Mouse (Mus musculus): ENCODE results near the gene Map1lc3b.
A peak's percentile ranks its signal among the peaks of the same experiment; 100 is the strongest.

Map1lc3b gene

GRCm38 (mm10) chr8:121590203-121591177 lies at the start of gene Map1lc3b:
Gene Map1lc3b (plus strand): TSS chr8:121590361.
- peak; percentile 95 to 97 for DNase-seq (ENCODE audit: low spot score in 2 of 2)

- no peak for DNase-seq (ENCODE audit: low spot score in 2 of 2)
Observed at GRCm38 (mm10) chr8:121541862-121542261, 48.3 kb upstream of the Map1lc3b start.

GRCm38 (mm10) chr8:121542901-121543300 lies 47.3 kb upstream of the Map1lc3b start:
- DNase-seq (ENCODE audit: low spot score in 2 of 2): no peak

GRCm38 (mm10) chr8:121544276-121544785 lies 45.8 kb upstream of the Map1lc3b start, which contains the start of gene 1700018B08Rik:
Gene 1700018B08Rik (minus strand): TSS chr8:121544320.
- DNase-seq (ENCODE audit: low spot score in 2 of 2): no peak

- no peak for DNase-seq (ENCODE audit: low spot score in 2 of 2)
Observed at GRCm38 (mm10) chr8:121544936-121545335, 45.2 kb upstream of the Map1lc3b start.

- peak; percentile 53 to 70 for DNase-seq (ENCODE audit: low spot score in 2 of 2)
Observed at GRCm38 (mm10) chr8:121547132-121547531, 43.0 kb upstream of the Map1lc3b start.

GRCm38 (mm10) chr8:121550056-121550455 lies 40.1 kb upstream of the Map1lc3b start:
- DNase-seq (ENCODE audit: low spot score in 2 of 2): no peak

GRCm38 (mm10) chr8:121551065-121551985 lies 38.8 kb upstream of the Map1lc3b start:
- no peak for DNase-seq (ENCODE audit: low spot score in 2 of 2)

- no peak for DNase-seq (ENCODE audit: low spot score in 2 of 2)
Observed at GRCm38 (mm10) chr8:121552506-121552905, 37.7 kb upstream of the Map1lc3b start.

GRCm38 (mm10) chr8:121553831-121554475 lies 36.2 kb upstream of the Map1lc3b start:
- no peak for DNase-seq (ENCODE audit: low spot score in 2 of 2)

- DNase-seq (ENCODE audit: low spot score in 2 of 2): no peak
Observed at GRCm38 (mm10) chr8:121557746-121558145, 32.4 kb upstream of the Map1lc3b start.

GRCm38 (mm10) chr8:121558538-121558937 lies 31.6 kb upstream of the Map1lc3b start:
- no peak for DNase-seq (ENCODE audit: low spot score in 2 of 2)

GRCm38 (mm10) chr8:121559801-121560200 lies 30.4 kb upstream of the Map1lc3b start:
- DNase-seq (ENCODE audit: low spot score in 2 of 2): no peak

- DNase-seq (ENCODE audit: low spot score in 2 of 2): no peak
Observed at GRCm38 (mm10) chr8:121560432-121561100, 29.6 kb upstream of the Map1lc3b start.

- no peak for DNase-seq (ENCODE audit: low spot score in 2 of 2)
Observed at GRCm38 (mm10) chr8:121561636-121562345, 28.4 kb upstream of the Map1lc3b start.

- DNase-seq (ENCODE audit: low spot score in 2 of 2): no peak
Observed at GRCm38 (mm10) chr8:121562941-121563351, 27.2 kb upstream of the Map1lc3b start.

GRCm38 (mm10) chr8:121563701-121564100 lies 26.5 kb upstream of the Map1lc3b start:
- DNase-seq (ENCODE audit: low spot score in 2 of 2): no peak

- DNase-seq (ENCODE audit: low spot score in 2 of 2): peak; percentile 24 to 44
Observed at GRCm38 (mm10) chr8:121568321-121568720, 21.8 kb upstream of the Map1lc3b start.

- DNase-seq (ENCODE audit: low spot score in 2 of 2): peak; percentile 36 to 67
Observed at GRCm38 (mm10) chr8:121570335-121570734, 19.8 kb upstream of the Map1lc3b start.

- DNase-seq (ENCODE audit: low spot score in 2 of 2): no peak
Observed at GRCm38 (mm10) chr8:121570801-121571200, 19.4 kb upstream of the Map1lc3b start.
